26 mouse cellular contexts compared by ENCODE assay signal in the genomic region with DNA sequence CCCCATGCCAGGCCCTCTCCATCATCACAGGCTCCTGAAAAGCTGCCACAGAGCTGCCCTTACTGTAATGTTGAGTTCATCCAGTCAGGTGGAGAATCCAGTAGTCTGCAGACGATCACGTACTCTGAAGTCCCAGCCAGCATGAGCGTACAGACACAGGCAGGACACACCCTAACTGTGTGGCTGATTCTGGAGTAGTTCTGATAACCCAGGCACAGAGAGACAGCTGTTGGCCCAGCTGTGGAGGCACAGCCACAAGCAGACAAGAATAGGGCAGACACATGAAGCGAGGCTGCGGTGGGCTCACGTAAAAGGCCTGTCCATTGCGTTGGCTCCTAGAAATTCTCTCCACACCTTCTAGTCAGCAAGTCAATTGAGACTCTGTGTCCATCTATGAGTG. TPM values are rescaled to one million over a fixed set of nuclear protein-coding genes. Genes with fewer than 3 reads are reported as not detected.
DNase-seq lines count a peak whose midpoint lies in the region; ATAC-seq and TF ChIP-seq lines count a peak whose summit lies in the region.
"Had no signal": no experiment of that assay in that cellular context is flagged by ENCODE, and none has a peak within 500 bp of the region (broad histone marks: within the 10 kb centered on the region; RNA-seq: fewer than 3 reads in every experiment).

No protein-coding gene starts in this region.

- H3K9me3 ChIP-seq in liver, embryonic 13.5 days (replicated peaks) = no peaks in the 10 kb centered on the region
- H3K9me3 ChIP-seq: embryonic facial prominence, embryonic 10.5 days; forebrain, embryonic 13.5 days; hindbrain, embryonic 15.5 days; limb, embryonic 15.5 days; neural tube, embryonic 13.5 days had no signal

- peak overlapping the region; percentile 23; the same call in 1 of the 2 replicates for H3K4me2 ChIP-seq in liver, embryonic 13.5 days
- H3K4me2 ChIP-seq in myocyte (ENCODE audit: low read depth) = no peak overlapping the region
- H3K4me2 ChIP-seq: forebrain, embryonic 13.5 days; heart, embryonic 11.5 days; hindbrain, embryonic 15.5 days; limb, embryonic 15.5 days; neural tube, embryonic 13.5 days had no signal

- H3K36me3 ChIP-seq in liver, embryonic 13.5 days = no peaks in the 10 kb centered on the region
- no peaks in the 10 kb centered on the region for H3K36me3 ChIP-seq in myocyte (ENCODE audit: control insufficient read depth, insufficient read depth)
- H3K36me3 ChIP-seq in thymus, adult 2 months (ENCODE audit: control insufficient read depth, insufficient read depth, low read length) = no peaks in the 10 kb centered on the region
- H3K36me3 ChIP-seq: embryonic facial prominence, embryonic 10.5 days; hindbrain, embryonic 15.5 days; limb, embryonic 15.5 days; neural tube, embryonic 13.5 days had no signal

- no peaks in the 10 kb centered on the region for H3K27me3 ChIP-seq in liver, embryonic 13.5 days
- H3K27me3 ChIP-seq in myocyte (ENCODE audit: control insufficient read depth, insufficient read depth, insufficient read length) = no peaks in the 10 kb centered on the region
- no peaks in the 10 kb centered on the region for H3K27me3 ChIP-seq in thymus, adult 2 months (ENCODE audit: control insufficient read depth, insufficient read depth, low read length)
- H3K27me3 ChIP-seq: forebrain, embryonic 13.5 days; limb, embryonic 15.5 days; neural tube, embryonic 13.5 days had no signal

- 31% methylated on average over 7 of the region's 7 CpGs for WGBS in liver, embryonic 13.5 days (ENCODE audit: insufficient replicate concordance)
- 97% methylated on average over 7 of the region's 7 CpGs for WGBS in thymus, adult 2 months

- no peaks in the 10 kb centered on the region for H3K79me2 ChIP-seq in myocyte (ENCODE audit: control insufficient read depth, insufficient read depth)

- no peak for TF ChIP-seq CTCF in thymus, adult 2 months (IDR thresholded peaks at IDR 0.05; ENCODE audit: borderline replicate concordance, control insufficient read depth, extremely low read depth, insufficient read depth, low read length, poor library complexity)

- no peak overlapping the region for H3K4me3 ChIP-seq in liver, embryonic 13.5 days (replicated peaks)
- no peak overlapping the region for H3K4me3 ChIP-seq in myocyte
- no peak overlapping the region for H3K4me3 ChIP-seq in thymus, adult 2 months (ENCODE audit: control insufficient read depth, insufficient read depth, low read length)
- H3K4me3 ChIP-seq: embryonic facial prominence, embryonic 10.5 days; forebrain, embryonic 13.5 days; hindbrain, embryonic 15.5 days; layer of hippocampus, adult 2 months; limb, embryonic 15.5 days; neural tube, embryonic 13.5 days had no signal

- no peak overlapping the region for H3K9ac ChIP-seq in liver, embryonic 13.5 days
- H3K9ac ChIP-seq: forebrain, embryonic 13.5 days; hindbrain, embryonic 15.5 days; limb, embryonic 15.5 days; neural tube, embryonic 13.5 days had no signal

- peak; percentile 14 to 22 for DNase-seq in heart, adult 18-20 months
- no peak for DNase-seq in heart, adult 8-10 months (ENCODE audit: low spot score)
- peak; percentile 23 to 63 for DNase-seq in spleen, postnatal 4 days (ENCODE audit: low spot score in 2 of 2)
- DNase-seq in spleen, postnatal 14 days (ENCODE audit: low spot score in 2 of 2) = no peak
- DNase-seq in liver, embryonic 13.5 days = peak; percentile 71
- DNase-seq in left cerebral cortex, postnatal 4 days = no peak
- no peak for DNase-seq in thymus, adult 2 months
- DNase-seq: cerebellum, adult 9-10 months; gastrocnemius, postnatal 10 days; heart, postnatal 36 days; kidney, postnatal 10 days; layer of hippocampus, postnatal 36 days; lung, postnatal 10 days had no signal

- no peak overlapping the region for H3ac ChIP-seq in myocyte (ENCODE audit: control insufficient read depth, insufficient read length)

- H3K27ac ChIP-seq in liver, embryonic 13.5 days = peak overlapping the region; percentile 48
- no peak overlapping the region for H3K27ac ChIP-seq in thymus, adult 2 months (ENCODE audit: control insufficient read depth, insufficient read depth, low read length)
- H3K27ac ChIP-seq: embryonic facial prominence, embryonic 10.5 days; forebrain, embryonic 13.5 days; hindbrain, embryonic 15.5 days; layer of hippocampus, adult 2 months; limb, embryonic 15.5 days; neural tube, embryonic 13.5 days had no signal

- no peak for TF ChIP-seq POLR2A in myocyte (IDR thresholded peaks at IDR 0.05; ENCODE audit: insufficient read length, low read depth)
- TF ChIP-seq POLR2A in thymus, adult 2 months (IDR thresholded peaks at IDR 0.05; ENCODE audit: control insufficient read depth, extremely low read depth, insufficient read depth, low read length, poor library complexity) = no peak

- ATAC-seq in liver, embryonic 13.5 days (ENCODE audit: low read depth) = peak; percentile 100
- ATAC-seq: CD4-positive, CD25-positive, alpha-beta regulatory T cell, adult 4 months; forebrain, embryonic 13.5 days; intestine, postnatal 0 days had no signal

- peaks cover 30% of the 10 kb centered on the region for H3K4me1 ChIP-seq in liver, embryonic 13.5 days (replicated peaks)
- no peaks in the 10 kb centered on the region for H3K4me1 ChIP-seq in thymus, adult 2 months (replicated peaks; ENCODE audit: control insufficient read depth, insufficient read depth, low read length)
- H3K4me1 ChIP-seq: embryonic facial prominence, embryonic 10.5 days; hindbrain, embryonic 15.5 days; limb, embryonic 15.5 days had no signal

- intact Hi-C loops in left cerebral cortex, postnatal 4 days (cut with DNase I) = no loop called here

TF ChIP-seq in myocyte, 11 proteins besides CTCF, POLR2A, EP300 and RAD21:
- TF ChIP-seq CEBPB (IDR thresholded peaks at IDR 0.05; ENCODE audit: insufficient read depth, poor library complexity, severe bottlenecking) (no peak), MYOD1 (IDR thresholded peaks at IDR 0.05; ENCODE audit: control insufficient read depth in 1 of 3, insufficient read length in 2 of 3, low read depth in 2 of 3) (peak in 1 of 3 experiments; percentile 39), MYOG (IDR thresholded peaks at IDR 0.05; ENCODE audit: control insufficient read depth in 1 of 3, insufficient read depth in 1 of 3, insufficient read length in 2 of 3, low read depth in 2 of 3) (peak in 2 of 3 experiments; percentile 15 to 51), TCF12 (IDR thresholded peaks at IDR 0.05; ENCODE audit: insufficient read depth, poor library complexity, severe bottlenecking) (no peak), TCF3 (IDR thresholded peaks at IDR 0.05; ENCODE audit: insufficient read length, low read depth) (no peak), SRF (IDR thresholded peaks at IDR 0.05; ENCODE audit: control insufficient read depth, insufficient read length, low read depth) (no peak)

RNA-seq across cellular contexts. Expression of gene Col4a3, which starts 50.7 kb away (rescaled TPM):
- 1 to 10 TPM; 1.1 to 1.5 TPM for total RNA-seq in heart, adult 18-20 months (2021)
- total RNA-seq in heart, adult 8-10 months (2022) = 1 to 10 TPM in 2 of 4 experiments, under 1 TPM in 2; 0.73 to 1.5 (median 1.00) TPM
- polyA plus RNA-seq in liver, embryonic 13.5 days (2015; fragmentation: Nextera tagmentation; extraction: Ambion mirVana) = 0.09 and 0.14 TPM in 2 replicates
- polyA plus RNA-seq in myocyte (2012; fragmentation: generic; extraction: Trizol) = 0.08 TPM
- total RNA-seq in left cerebral cortex, postnatal 4 days (2021) = 1 to 10 TPM in 1 of 2 experiments, under 1 TPM in 1; 0.32 to 1.1 TPM
- polyA plus RNA-seq in thymus, adult 2 months (2012; rRNA removed) = 0.08 and 0.16 TPM in 2 replicates
- total RNA-seq: common myeloid progenitor, adult 5-6 weeks; ES-E14; monocyte, adult 5-6 weeks had no signal
- polyA plus RNA-seq: CD4-positive, CD25-positive, alpha-beta regulatory T cell, adult 4 months had no signal

RNA-seq across cellular contexts. Expression of gene Col4a4, which starts 50.8 kb away (rescaled TPM):
- total RNA-seq in heart, adult 18-20 months (2021) = 1 to 10 TPM; 4.2 to 4.7 TPM
- total RNA-seq in heart, adult 8-10 months (2022) = 1 to 10 TPM; 2.5 to 4.7 (median 4.3) TPM
- polyA plus RNA-seq in liver, embryonic 13.5 days (2015; fragmentation: Nextera tagmentation; extraction: Ambion mirVana) = 0.03 TPM in 2 replicates
- 0.19 TPM for polyA plus RNA-seq in myocyte (2012; fragmentation: generic; extraction: Trizol)
- 1 to 10 TPM; 1.7 TPM for total RNA-seq in left cerebral cortex, postnatal 4 days (2021)
- polyA plus RNA-seq in thymus, adult 2 months (2012; rRNA removed) = 0.08 and 0.23 TPM in 2 replicates
- total RNA-seq: monocyte, adult 5-6 weeks had no signal

Comparison
In these comparisons a context has a peak if more than half of its experiments do, and no peak if none do; other contexts are left out.
1. DNase-seq: peak in heart, adult 18-20 months (2 of 2), spleen, postnatal 4 days (2 of 2) and liver, embryonic 13.5 days (single experiment); none in heart, adult 8-10 months (single experiment), spleen, postnatal 14 days (0 of 2), left cerebral cortex, postnatal 4 days (single experiment) and thymus, adult 2 months (single experiment).